Mouse (Mus musculus): ENCODE measurements at regions not wholly inside any gene's neighbourhood (a gene's known extent, or its start where the extent isn't known, plus 50 kb on each side); places are given as distances from the start of the nearest gene placed in this dataset.

DNA sequence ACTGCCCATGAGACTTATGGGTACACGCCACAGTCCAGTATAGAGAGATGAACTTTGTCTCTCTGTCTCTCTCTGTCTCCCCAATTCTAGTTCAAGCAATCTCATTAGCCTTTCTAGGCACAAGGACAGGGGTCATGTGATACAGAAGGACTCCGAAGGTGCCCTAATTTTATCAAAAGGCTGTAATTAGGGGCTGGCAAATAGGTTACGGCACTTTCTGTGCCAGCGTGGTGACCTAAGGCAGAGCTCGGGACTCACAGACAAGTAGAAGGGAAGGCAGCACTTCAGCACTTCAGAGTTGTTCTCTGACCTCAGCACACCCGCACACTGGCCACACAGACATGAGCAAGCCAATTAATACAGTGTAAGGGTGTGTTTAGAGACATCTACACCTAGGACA, 119.2 kb upstream of the Haao start:
- ATAC-seq (replicated peaks; ENCODE audit: insufficient number of reproducible peaks, low FRiP score, low TSS enrichment, low read depth) (no peak), DNase-seq (ENCODE audit: low spot score) (no peak)
- Histone ChIP-seq H3K9ac (replicated peaks; ENCODE audit: low read length) (no peak overlapping the region), H3K36me3 (replicated peaks; ENCODE audit: control insufficient read depth, insufficient read depth, low read depth, low read length) (no peaks in the 10 kb centered on the region), H3K27me3 (ENCODE audit: control insufficient read depth, insufficient read depth, low read length) (no peaks in the 10 kb centered on the region), H3K4me1 (ENCODE audit: control insufficient read depth, insufficient read depth, low read length) (peaks cover 3% of the 10 kb centered on the region; the same call in 1 of the 2 replicates), H3K27ac (replicated peaks; ENCODE audit: low read depth, low read length) (no peak overlapping the region), H3K4me2 (ENCODE audit: low read depth, low read length) (no peak overlapping the region), H3K4me3 (ENCODE audit: low read depth, low read length) (no peak overlapping the region), H3K9me3 (replicated peaks; ENCODE audit: control insufficient read depth, low read length) (no peaks in the 10 kb centered on the region)
- 84% methylated on average over 6 of the region's 6 CpGs for WGBS

DNA sequence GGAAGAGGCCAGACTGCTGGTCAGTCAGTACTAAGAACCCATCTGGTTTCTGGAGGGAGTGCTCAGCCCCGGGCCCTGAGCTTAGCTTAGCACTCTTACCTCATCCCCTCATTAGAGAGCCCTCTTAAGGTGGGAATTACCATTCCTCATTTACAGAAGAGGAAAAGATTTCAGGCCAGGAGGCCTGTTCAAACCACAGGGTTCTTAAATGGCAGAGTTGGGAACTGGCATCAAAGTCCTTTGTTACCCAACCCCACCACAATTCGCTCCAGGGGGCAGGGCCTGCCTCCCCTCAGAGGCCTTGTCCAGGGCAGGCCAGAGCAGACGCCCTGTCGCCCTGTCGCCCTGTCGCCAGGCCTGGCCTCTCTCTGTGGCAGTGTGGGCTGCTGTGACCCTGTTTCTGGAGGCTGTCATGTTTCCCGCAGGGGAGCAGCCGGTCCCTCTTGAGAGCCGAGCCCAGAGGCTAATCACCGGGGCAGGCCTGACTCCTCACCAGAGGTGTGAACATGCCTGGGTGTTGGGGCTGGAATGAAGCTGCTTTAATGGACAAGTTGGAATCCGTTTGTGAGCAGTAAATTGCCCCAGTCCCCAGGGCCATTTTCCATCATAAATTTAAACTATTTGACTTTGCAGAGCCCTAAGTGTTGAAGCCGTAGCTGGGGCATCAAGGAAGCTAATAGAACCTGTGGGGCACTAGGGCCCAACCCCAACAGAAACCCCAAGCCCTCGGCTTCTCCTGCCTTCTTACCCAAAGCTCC, 116.9 kb upstream of the Haao start:
- no peak for DNase-seq (ENCODE audit: low spot score)

GRCm38 (mm10) chr17:83963561-83963960, 115.8 kb upstream of the Haao start:
- H3K27ac ChIP-seq (replicated peaks; ENCODE audit: low read depth, low read length) = no peak overlapping the region
- no peaks in the 10 kb centered on the region for H3K36me3 ChIP-seq (replicated peaks; ENCODE audit: control insufficient read depth, insufficient read depth, low read depth, low read length)
- no peaks in the 10 kb centered on the region for H3K9me3 ChIP-seq (replicated peaks; ENCODE audit: control insufficient read depth, low read length)
- H3K4me2 ChIP-seq (ENCODE audit: low read depth, low read length) = no peak overlapping the region
- no peaks in the 10 kb centered on the region for H3K27me3 ChIP-seq (ENCODE audit: control insufficient read depth, insufficient read depth, low read length)
- no peak overlapping the region for H3K4me3 ChIP-seq (ENCODE audit: low read depth, low read length)
- H3K9ac ChIP-seq (replicated peaks; ENCODE audit: low read length) = no peak overlapping the region
- peaks cover 6% of the 10 kb centered on the region for H3K4me1 ChIP-seq (ENCODE audit: control insufficient read depth, insufficient read depth, low read length)
- DNase-seq (ENCODE audit: low spot score) (no peak), ATAC-seq (replicated peaks; ENCODE audit: insufficient number of reproducible peaks, low FRiP score, low TSS enrichment, low read depth) (no peak)
- WGBS = 66% methylated on average over 7 of the region's 8 CpGs

More for the DNA sequence above, 116.9 kb upstream of the Haao start:
- ATAC-seq (replicated peaks; ENCODE audit: insufficient number of reproducible peaks, low FRiP score, low TSS enrichment, low read depth) = no peak
- peak overlapping the region; percentile 44 for H3K9ac ChIP-seq (replicated peaks; ENCODE audit: low read length)
- no peak overlapping the region for H3K4me2 ChIP-seq (ENCODE audit: low read depth, low read length)
- no peaks in the 10 kb centered on the region for H3K27me3 ChIP-seq (ENCODE audit: control insufficient read depth, insufficient read depth, low read length)
- no peaks in the 10 kb centered on the region for H3K9me3 ChIP-seq (replicated peaks; ENCODE audit: control insufficient read depth, low read length)
- no peak overlapping the region; the same call in 1 of the 2 replicates for H3K27ac ChIP-seq (replicated peaks; ENCODE audit: low read depth, low read length)
- no peaks in the 10 kb centered on the region for H3K36me3 ChIP-seq (replicated peaks; ENCODE audit: control insufficient read depth, insufficient read depth, low read depth, low read length)
- peaks cover 3% of the 10 kb centered on the region for H3K4me1 ChIP-seq (ENCODE audit: control insufficient read depth, insufficient read depth, low read length)
- 32% methylated on average over 13 of the region's 13 CpGs for WGBS
- no peak overlapping the region for H3K4me3 ChIP-seq (ENCODE audit: low read depth, low read length)

GRCm38 (mm10) chr17:83962841-83963240, 115.1 kb upstream of the Haao start:
- H3K9ac ChIP-seq (replicated peaks; ENCODE audit: low read length) = no peak overlapping the region
- no peaks in the 10 kb centered on the region for H3K27me3 ChIP-seq (ENCODE audit: control insufficient read depth, insufficient read depth, low read length)
- no peak for ATAC-seq (replicated peaks; ENCODE audit: insufficient number of reproducible peaks, low FRiP score, low TSS enrichment, low read depth)
- no peaks in the 10 kb centered on the region for H3K36me3 ChIP-seq (replicated peaks; ENCODE audit: control insufficient read depth, insufficient read depth, low read depth, low read length)
- no peak for DNase-seq (ENCODE audit: low spot score)
- H3K9me3 ChIP-seq (replicated peaks; ENCODE audit: control insufficient read depth, low read length) = no peaks in the 10 kb centered on the region
- H3K4me3 ChIP-seq (ENCODE audit: low read depth, low read length) = no peak overlapping the region
- H3K4me1 ChIP-seq (ENCODE audit: control insufficient read depth, insufficient read depth, low read length) = peaks cover 6% of the 10 kb centered on the region
- WGBS = 26% methylated on average over 4 of the region's 4 CpGs
- no peak overlapping the region for H3K4me2 ChIP-seq (ENCODE audit: low read depth, low read length)
- no peak overlapping the region for H3K27ac ChIP-seq (replicated peaks; ENCODE audit: low read depth, low read length)

GRCm38 (mm10) chr17:83962126-83962525, 114.4 kb upstream of the Haao start:
- Histone ChIP-seq H3K9ac (replicated peaks; ENCODE audit: low read length) (no peak overlapping the region), H3K9me3 (replicated peaks; ENCODE audit: control insufficient read depth, low read length) (no peaks in the 10 kb centered on the region), H3K27ac (replicated peaks; ENCODE audit: low read depth, low read length) (no peak overlapping the region), H3K36me3 (replicated peaks; ENCODE audit: control insufficient read depth, insufficient read depth, low read depth, low read length) (no peaks in the 10 kb centered on the region), H3K27me3 (ENCODE audit: control insufficient read depth, insufficient read depth, low read length) (no peaks in the 10 kb centered on the region), H3K4me3 (ENCODE audit: low read depth, low read length) (no peak overlapping the region), H3K4me2 (ENCODE audit: low read depth, low read length) (no peak overlapping the region), H3K4me1 (ENCODE audit: control insufficient read depth, insufficient read depth, low read length) (peaks cover 6% of the 10 kb centered on the region)
- ATAC-seq (replicated peaks; ENCODE audit: insufficient number of reproducible peaks, low FRiP score, low TSS enrichment, low read depth) (no peak), DNase-seq (ENCODE audit: low spot score) (no peak)
- 90% methylated on average over 6 of the region's 6 CpGs for WGBS

DNA sequence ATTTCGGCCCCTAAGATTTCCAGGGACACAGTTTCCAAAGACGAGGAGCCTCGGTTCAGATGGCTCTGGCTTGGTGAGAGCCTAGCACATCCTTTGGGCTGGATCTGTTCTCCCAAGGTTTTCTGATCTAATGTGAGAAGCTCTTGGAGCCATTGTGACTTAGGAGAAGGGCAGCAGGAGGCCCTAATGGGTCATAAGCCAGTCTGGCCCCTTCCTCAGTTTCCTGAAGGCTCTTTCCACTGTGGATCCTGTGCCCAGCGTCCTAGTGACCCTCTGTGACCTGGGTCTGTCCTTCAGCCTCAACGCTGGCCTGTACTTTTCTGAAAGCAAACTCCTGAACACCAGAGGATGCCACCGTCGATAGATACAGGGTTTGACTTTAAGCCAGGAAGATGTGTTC, 113.1 kb upstream of the Haao start:
- Histone ChIP-seq H3K4me1 (ENCODE audit: control insufficient read depth, insufficient read depth, low read length) (peaks cover 6% of the 10 kb centered on the region), H3K9me3 (replicated peaks; ENCODE audit: control insufficient read depth, low read length) (no peaks in the 10 kb centered on the region), H3K4me2 (ENCODE audit: low read depth, low read length) (no peak overlapping the region), H3K4me3 (ENCODE audit: low read depth, low read length) (no peak overlapping the region), H3K36me3 (replicated peaks; ENCODE audit: control insufficient read depth, insufficient read depth, low read depth, low read length) (no peaks in the 10 kb centered on the region), H3K9ac (replicated peaks; ENCODE audit: low read length) (no peak overlapping the region), H3K27me3 (ENCODE audit: control insufficient read depth, insufficient read depth, low read length) (no peaks in the 10 kb centered on the region), H3K27ac (replicated peaks; ENCODE audit: low read depth, low read length) (peak overlapping the region; percentile 25; the same call in 1 of the 2 replicates)
- ATAC-seq (replicated peaks; ENCODE audit: insufficient number of reproducible peaks, low FRiP score, low TSS enrichment, low read depth) (no peak), DNase-seq (ENCODE audit: low spot score) (no peak)
- WGBS = 63% methylated on average over 7 of the region's 7 CpGs

DNA sequence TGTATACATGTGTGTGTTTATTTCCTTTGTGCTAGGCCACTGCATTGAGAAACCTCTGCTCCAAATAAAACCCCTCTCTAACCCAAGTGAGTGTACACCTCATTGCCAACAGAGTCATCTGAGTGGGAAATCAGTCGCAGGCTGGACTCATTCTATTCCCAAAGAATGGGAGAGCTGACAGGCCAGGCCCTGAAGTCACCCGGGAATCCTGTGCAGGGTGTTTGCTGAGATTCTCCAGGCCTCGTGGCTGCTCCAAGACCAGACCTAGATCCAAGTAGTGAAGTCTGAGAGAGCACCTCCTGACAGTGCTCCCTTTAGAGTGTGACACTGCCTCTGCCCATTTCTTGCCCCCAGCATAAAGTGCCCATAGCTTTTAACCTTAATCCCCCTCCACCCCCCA, 112.4 kb upstream of the Haao start:
- H3K4me3 ChIP-seq (ENCODE audit: low read depth, low read length) = no peak overlapping the region
- H3K4me1 ChIP-seq (ENCODE audit: control insufficient read depth, insufficient read depth, low read length) = peaks cover 11% of the 10 kb centered on the region
- no peaks in the 10 kb centered on the region for H3K36me3 ChIP-seq (replicated peaks; ENCODE audit: control insufficient read depth, insufficient read depth, low read depth, low read length)
- DNase-seq (ENCODE audit: low spot score) (no peak), ATAC-seq (replicated peaks; ENCODE audit: insufficient number of reproducible peaks, low FRiP score, low TSS enrichment, low read depth) (no peak)
- 66% methylated on average over 3 of the region's 3 CpGs for WGBS
- no peaks in the 10 kb centered on the region for H3K9me3 ChIP-seq (replicated peaks; ENCODE audit: control insufficient read depth, low read length)
- H3K4me2 ChIP-seq (ENCODE audit: low read depth, low read length) = no peak overlapping the region
- peak overlapping the region; percentile 25; the same call in 1 of the 2 replicates for H3K27ac ChIP-seq (replicated peaks; ENCODE audit: low read depth, low read length)
- H3K9ac ChIP-seq (replicated peaks; ENCODE audit: low read length) = no peak overlapping the region
- H3K27me3 ChIP-seq (ENCODE audit: control insufficient read depth, insufficient read depth, low read length) = no peaks in the 10 kb centered on the region

DNA sequence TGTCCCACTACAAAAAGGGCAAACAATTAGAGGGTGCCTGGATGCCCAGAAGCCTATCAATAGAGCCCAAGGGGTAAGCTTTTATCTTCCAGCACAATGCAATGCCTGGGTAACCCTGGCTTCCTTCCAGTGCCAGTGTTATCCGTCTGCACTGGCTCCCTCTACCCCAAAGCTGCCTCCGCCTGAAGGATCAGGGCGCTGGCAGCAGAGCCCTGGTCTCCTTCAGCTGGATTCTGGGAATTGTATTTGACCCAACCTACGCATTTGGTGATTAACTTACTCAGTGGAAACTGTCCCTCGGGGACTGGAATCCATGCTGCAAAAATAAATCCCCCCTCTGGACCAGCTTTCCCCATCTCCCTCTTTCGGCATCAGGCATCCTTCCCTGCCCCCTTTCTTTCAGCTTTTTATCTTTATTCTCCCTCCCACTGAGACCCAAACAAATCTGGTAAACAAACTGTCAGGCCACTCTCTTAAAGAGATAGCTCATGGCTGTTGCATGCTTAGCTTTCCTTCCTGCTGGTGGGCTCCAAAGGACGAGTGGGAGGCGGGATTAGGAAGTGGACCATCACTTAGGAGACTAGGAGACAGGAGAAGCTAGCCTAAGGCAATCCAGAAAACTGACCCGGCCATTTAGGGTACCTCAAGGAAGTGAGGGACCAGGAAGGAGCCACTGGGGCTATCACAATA, 111.5 kb upstream of the Haao start:
- WGBS = 39% methylated on average over 9 of the region's 9 CpGs
- Histone ChIP-seq H3K9ac (replicated peaks; ENCODE audit: low read length) (no peak overlapping the region), H3K27ac (replicated peaks; ENCODE audit: low read depth, low read length) (no peak overlapping the region), H3K36me3 (replicated peaks; ENCODE audit: control insufficient read depth, insufficient read depth, low read depth, low read length) (no peaks in the 10 kb centered on the region), H3K4me2 (ENCODE audit: low read depth, low read length) (no peak overlapping the region), H3K4me1 (ENCODE audit: control insufficient read depth, insufficient read depth, low read length) (peaks cover 17% of the 10 kb centered on the region), H3K4me3 (ENCODE audit: low read depth, low read length) (no peak overlapping the region), H3K9me3 (replicated peaks; ENCODE audit: control insufficient read depth, low read length) (no peaks in the 10 kb centered on the region), H3K27me3 (ENCODE audit: control insufficient read depth, insufficient read depth, low read length) (no peaks in the 10 kb centered on the region)
- DNase-seq (ENCODE audit: low spot score) (no peak), ATAC-seq (replicated peaks; ENCODE audit: insufficient number of reproducible peaks, low FRiP score, low TSS enrichment, low read depth) (no peak)
